Mouse (Mus musculus): ENCODE results near the gene Tle6. TPM values are rescaled to one million over a fixed set of nuclear protein-coding genes. Genes with fewer than 3 reads are reported as not detected.

Tle6 gene
- polyA plus RNA-seq, 1 experiment: 15.0 TPM

- no peaks in the 10 kb centered on the region for H3K27me3 ChIP-seq (ENCODE audit: control insufficient read depth, insufficient read depth, low read length, poor library complexity, severe bottlenecking)
- peak within 1 kb of the TSS; percentile 88 for H3K27ac ChIP-seq (ENCODE audit: insufficient read depth, low read length)
- peak within 1 kb of the TSS; percentile 68 for H3K9ac ChIP-seq (ENCODE audit: low read depth, poor library complexity, severe bottlenecking)
- H3K4me3 ChIP-seq (ENCODE audit: low read depth, low read length): peak within 1 kb of the TSS; percentile 90
- no peaks in the 10 kb centered on the region for H3K36me3 ChIP-seq (ENCODE audit: control insufficient read depth, insufficient read depth, low read length, poor library complexity, severe bottlenecking)
- peaks cover 8% of the 10 kb centered on the region for H3K4me1 ChIP-seq (ENCODE audit: control insufficient read depth, insufficient read depth, low read length)
- no peaks in the 10 kb centered on the region for H3K9me3 ChIP-seq (replicated peaks; ENCODE audit: control insufficient read depth, insufficient read depth, low read length, poor library complexity, severe bottlenecking)
- TF ChIP-seq EP300 (IDR thresholded peaks at IDR 0.05; ENCODE audit: insufficient read depth, low read depth, low read length) (peak; percentile 83; the same call in 1 of the 2 replicates), POLR2A (IDR thresholded peaks at IDR 0.05; ENCODE audit: insufficient read depth, low read length) (peak; percentile 93), CTCF (IDR thresholded peaks at IDR 0.05; ENCODE audit: low read depth, low read length) (no peak)
Observed at GRCm38 (mm10) chr10:81626994-81627835, 26.3 kb upstream of the Tle6 start, which contains the start of gene Sirt6. TSS of gene Sirt6 (minus strand) at chr10:81627797.

GRCm38 (mm10) chr10:81626101-81626993, 25.5 kb upstream of the Tle6 start:
- H3K36me3 ChIP-seq (ENCODE audit: control insufficient read depth, insufficient read depth, low read length, poor library complexity, severe bottlenecking): no peaks in the 10 kb centered on the region
- H3K4me3 ChIP-seq (ENCODE audit: low read depth, low read length): peak overlapping the region; percentile 90
- peak overlapping the region; percentile 69 for H3K27ac ChIP-seq (ENCODE audit: insufficient read depth, low read length)
- TF ChIP-seq CTCF (IDR thresholded peaks at IDR 0.05; ENCODE audit: low read depth, low read length) (no peak), POLR2A (IDR thresholded peaks at IDR 0.05; ENCODE audit: insufficient read depth, low read length) (no peak), EP300 (IDR thresholded peaks at IDR 0.05; ENCODE audit: insufficient read depth, low read depth, low read length) (no peak)
- peaks cover 8% of the 10 kb centered on the region for H3K4me1 ChIP-seq (ENCODE audit: control insufficient read depth, insufficient read depth, low read length)
- no peaks in the 10 kb centered on the region for H3K27me3 ChIP-seq (ENCODE audit: control insufficient read depth, insufficient read depth, low read length, poor library complexity, severe bottlenecking)
- no peaks in the 10 kb centered on the region for H3K9me3 ChIP-seq (replicated peaks; ENCODE audit: control insufficient read depth, insufficient read depth, low read length, poor library complexity, severe bottlenecking)
- peak overlapping the region; percentile 68 for H3K9ac ChIP-seq (ENCODE audit: low read depth, poor library complexity, severe bottlenecking)

GRCm38 (mm10) chr10:81623441-81623840, 22.6 kb upstream of the Tle6 start:
- H3K4me3 ChIP-seq (ENCODE audit: low read depth, low read length): no peak overlapping the region
- no peaks in the 10 kb centered on the region for H3K9me3 ChIP-seq (replicated peaks; ENCODE audit: control insufficient read depth, insufficient read depth, low read length, poor library complexity, severe bottlenecking)
- H3K9ac ChIP-seq (ENCODE audit: low read depth, poor library complexity, severe bottlenecking): no peak overlapping the region
- H3K27me3 ChIP-seq (ENCODE audit: control insufficient read depth, insufficient read depth, low read length, poor library complexity, severe bottlenecking): no peaks in the 10 kb centered on the region
- H3K36me3 ChIP-seq (ENCODE audit: control insufficient read depth, insufficient read depth, low read length, poor library complexity, severe bottlenecking): no peaks in the 10 kb centered on the region
- peaks cover 10% of the 10 kb centered on the region for H3K4me1 ChIP-seq (ENCODE audit: control insufficient read depth, insufficient read depth, low read length)
- peak overlapping the region; percentile 55 for H3K27ac ChIP-seq (ENCODE audit: insufficient read depth, low read length)
- TF ChIP-seq CTCF (IDR thresholded peaks at IDR 0.05; ENCODE audit: low read depth, low read length): no peak
- peak; percentile 51 for TF ChIP-seq POLR2A (IDR thresholded peaks at IDR 0.05; ENCODE audit: insufficient read depth, low read length)
- no peak for TF ChIP-seq EP300 (IDR thresholded peaks at IDR 0.05; ENCODE audit: insufficient read depth, low read depth, low read length)

- peaks cover 16% of the 10 kb centered on the region for H3K4me1 ChIP-seq (ENCODE audit: control insufficient read depth, insufficient read depth, low read length)
- H3K4me3 ChIP-seq (ENCODE audit: low read depth, low read length): no peak overlapping the region
- H3K9me3 ChIP-seq (replicated peaks; ENCODE audit: control insufficient read depth, insufficient read depth, low read length, poor library complexity, severe bottlenecking): no peaks in the 10 kb centered on the region
- no peaks in the 10 kb centered on the region for H3K27me3 ChIP-seq (ENCODE audit: control insufficient read depth, insufficient read depth, low read length, poor library complexity, severe bottlenecking)
- no peak overlapping the region for H3K27ac ChIP-seq (ENCODE audit: insufficient read depth, low read length)
- no peak for TF ChIP-seq EP300 (IDR thresholded peaks at IDR 0.05; ENCODE audit: insufficient read depth, low read depth, low read length)
- no peak for TF ChIP-seq CTCF (IDR thresholded peaks at IDR 0.05; ENCODE audit: low read depth, low read length)
- no peak for TF ChIP-seq POLR2A (IDR thresholded peaks at IDR 0.05; ENCODE audit: insufficient read depth, low read length)
- H3K9ac ChIP-seq (ENCODE audit: low read depth, poor library complexity, severe bottlenecking): no peak overlapping the region
- H3K36me3 ChIP-seq (ENCODE audit: control insufficient read depth, insufficient read depth, low read length, poor library complexity, severe bottlenecking): no peaks in the 10 kb centered on the region
Observed at GRCm38 (mm10) chr10:81620786-81621185, 19.9 kb upstream of the Tle6 start.

GRCm38 (mm10) chr10:81619976-81620375, 19.1 kb upstream of the Tle6 start:
- Histone ChIP-seq H3K4me3 (ENCODE audit: low read depth, low read length) (no peak overlapping the region), H3K27me3 (ENCODE audit: control insufficient read depth, insufficient read depth, low read length, poor library complexity, severe bottlenecking) (no peaks in the 10 kb centered on the region), H3K9me3 (replicated peaks; ENCODE audit: control insufficient read depth, insufficient read depth, low read length, poor library complexity, severe bottlenecking) (no peaks in the 10 kb centered on the region), H3K36me3 (ENCODE audit: control insufficient read depth, insufficient read depth, low read length, poor library complexity, severe bottlenecking) (no peaks in the 10 kb centered on the region), H3K27ac (ENCODE audit: insufficient read depth, low read length) (no peak overlapping the region), H3K9ac (ENCODE audit: low read depth, poor library complexity, severe bottlenecking) (no peak overlapping the region), H3K4me1 (ENCODE audit: control insufficient read depth, insufficient read depth, low read length) (peaks cover 16% of the 10 kb centered on the region)
- TF ChIP-seq POLR2A (IDR thresholded peaks at IDR 0.05; ENCODE audit: insufficient read depth, low read length) (no peak), EP300 (IDR thresholded peaks at IDR 0.05; ENCODE audit: insufficient read depth, low read depth, low read length) (no peak), CTCF (IDR thresholded peaks at IDR 0.05; ENCODE audit: low read depth, low read length) (no peak)

Data from ES-Bruce4 (cell line).